Mouse (Mus musculus): ENCODE data around the gene Klhl15. TPM values are rescaled to one million over a fixed set of nuclear protein-coding genes. Genes with fewer than 3 reads are reported as not detected.

Klhl15 gene
- polyA plus RNA-seq (2014; fragmentation: Illumina TruSeq; extraction: RNeasy Lipid Tissue Mini Kit (QIAGEN cat#74804); ENCODE audit: low read depth, low replicate concordance) = 4.8 TPM

GRCm38 (mm10) chrX:94234532-94235189 lies at the start of gene Klhl15:
Gene Klhl15, plus strand, starts transcription at chrX:94234599.

GRCm38 (mm10) chrX:94212597-94213321 lies 21.6 kb upstream of the Klhl15 start, which contains the start of gene Eif2s3x:
Gene Eif2s3x, minus strand, starts transcription at chrX:94212862.

Other genes starting within 250 kb of the Klhl15 start
- 9.3 TPM for gene Zfx, start 110.9 kb upstream of the Klhl15 start, polyA plus RNA-seq (2014; fragmentation: Illumina TruSeq; extraction: RNeasy Lipid Tissue Mini Kit (QIAGEN cat#74804); ENCODE audit: low read depth, low replicate concordance)
- gene Eif2s3x, start 21.7 kb upstream of the Klhl15 start, polyA plus RNA-seq (2014; fragmentation: Illumina TruSeq; extraction: RNeasy Lipid Tissue Mini Kit (QIAGEN cat#74804); ENCODE audit: low read depth, low replicate concordance) = 71.3 TPM
- gene Fam90a1b, start 132.2 kb downstream of the Klhl15 start, polyA plus RNA-seq (2014; fragmentation: Illumina TruSeq; extraction: RNeasy Lipid Tissue Mini Kit (QIAGEN cat#74804); ENCODE audit: low read depth, low replicate concordance) = 0.82 TPM
- 35.4 TPM for gene Apoo, start 132.5 kb downstream of the Klhl15 start, polyA plus RNA-seq (2014; fragmentation: Illumina TruSeq; extraction: RNeasy Lipid Tissue Mini Kit (QIAGEN cat#74804); ENCODE audit: low read depth, low replicate concordance)